Mouse (Mus musculus): ENCODE results near the gene Nceh1.
"Not testable (repeated sequence)": the region's sequence is repeated elsewhere in the genome, so short reads cannot be mapped to it uniquely, and the experiment has no call there.

Gene Nceh1

GRCm38 (mm10) chr3:27288301-27288700 is 105.5 kb downstream of the Nceh1 start:
- DNase-seq = no peak

- no peak for DNase-seq
Measured at GRCm38 (mm10) chr3:27288909-27289308, 106.1 kb downstream of the Nceh1 start.

- DNase-seq = no peak
Measured at GRCm38 (mm10) chr3:27290285-27290684, 107.5 kb downstream of the Nceh1 start.

- not testable (repeated sequence) for DNase-seq
Measured at GRCm38 (mm10) chr3:27290945-27291344, 108.2 kb downstream of the Nceh1 start.

- DNase-seq = not testable (repeated sequence)
Measured at GRCm38 (mm10) chr3:27291411-27291810, 108.6 kb downstream of the Nceh1 start.

GRCm38 (mm10) chr3:27293645-27294385 is 111.0 kb downstream of the Nceh1 start:
- DNase-seq = no peak

- DNase-seq = no peak
Measured at GRCm38 (mm10) chr3:27300451-27300850, 117.7 kb downstream of the Nceh1 start.

GRCm38 (mm10) chr3:27302339-27303022 is 119.7 kb downstream of the Nceh1 start:
- DNase-seq = no peak

GRCm38 (mm10) chr3:27306815-27307214 is 124.0 kb downstream of the Nceh1 start:
- no peak for DNase-seq

- DNase-seq = no peak
Measured at GRCm38 (mm10) chr3:27310973-27311372, 128.2 kb downstream of the Nceh1 start.

- DNase-seq = no peak
Measured at GRCm38 (mm10) chr3:27311475-27311874, 128.7 kb downstream of the Nceh1 start.

- no peak for DNase-seq
Measured at GRCm38 (mm10) chr3:27314506-27315164, 131.9 kb downstream of the Nceh1 start.

- no peak for DNase-seq
Measured at GRCm38 (mm10) chr3:27316559-27317287, 134.0 kb downstream of the Nceh1 start, which contains the start of gene Tnfsf10. TSS of gene Tnfsf10 (plus strand) at chr3:27317028.

- DNase-seq = no peak
Measured at GRCm38 (mm10) chr3:27317288-27318024, 134.7 kb downstream of the Nceh1 start.

- no peak for DNase-seq
Measured at GRCm38 (mm10) chr3:27319650-27320049, 136.9 kb downstream of the Nceh1 start.

GRCm38 (mm10) chr3:27320613-27321495 is 138.1 kb downstream of the Nceh1 start:
- no peak for DNase-seq

- DNase-seq = no peak
Measured at GRCm38 (mm10) chr3:27322591-27322990, 139.8 kb downstream of the Nceh1 start.

- no peak for DNase-seq
Measured at GRCm38 (mm10) chr3:27323551-27323950, 140.8 kb downstream of the Nceh1 start.

GRCm38 (mm10) chr3:27326633-27327191 is 143.9 kb downstream of the Nceh1 start:
- DNase-seq = no peak

GRCm38 (mm10) chr3:27330706-27331105 is 147.9 kb downstream of the Nceh1 start:
- no peak for DNase-seq

Measured in embryo, embryonic 11 days (tissue).